27 mouse cellular contexts compared by ENCODE assay signal in the genomic region with DNA sequence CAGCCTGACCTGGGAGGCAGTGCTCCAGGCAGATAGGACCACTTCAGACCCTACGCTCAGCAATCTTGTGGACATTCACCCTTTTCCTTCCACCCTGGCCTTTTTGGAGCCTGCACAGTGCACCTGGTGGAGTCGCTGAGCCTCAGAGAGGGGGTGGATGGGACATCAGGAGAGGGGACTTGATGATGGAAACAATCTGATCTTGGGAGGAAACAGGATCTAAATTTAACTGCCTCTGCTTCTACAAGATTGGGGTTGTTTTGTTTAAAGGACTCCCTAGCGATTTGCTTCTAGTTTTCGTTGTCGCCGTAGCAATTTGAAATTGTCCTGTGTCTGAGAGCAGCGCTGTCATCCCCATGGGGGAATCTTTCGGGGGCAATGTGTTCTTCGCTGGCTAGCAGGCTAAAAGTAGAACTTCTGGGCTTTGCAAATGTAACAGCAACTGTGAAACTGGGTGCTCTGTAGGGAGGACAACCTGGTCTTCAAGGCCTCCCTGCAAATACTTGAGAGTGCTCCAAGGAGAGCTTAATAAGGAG. TPM values are rescaled to one million over a fixed set of nuclear protein-coding genes. Genes with fewer than 3 reads are reported as not detected.
DNase-seq lines count a peak whose midpoint lies in the region; ATAC-seq and TF ChIP-seq lines count a peak whose summit lies in the region.
"Had no signal": no experiment of that assay in that cellular context is flagged by ENCODE, and none has a peak within 500 bp of the region (broad histone marks: within the 10 kb centered on the region; RNA-seq: fewer than 3 reads in every experiment).

No protein-coding gene starts in this region.

- H3K4me1 ChIP-seq in heart, embryonic 12.5 days (replicated peaks): peaks cover 13% of the 10 kb centered on the region
- H3K4me1 ChIP-seq in CH12.LX (ENCODE audit: control insufficient read depth in 1 of 2, insufficient read depth in 2 of 2): peaks cover 32 to 65% of the 10 kb centered on the region in 2 experiments
- no peaks in the 10 kb centered on the region for H3K4me1 ChIP-seq in forebrain, embryonic 12.5 days
- H3K4me1 ChIP-seq: embryonic facial prominence, embryonic 13.5 days; forebrain, embryonic 10.5 days; liver, embryonic 12.5 days; midbrain, embryonic 13.5 days; neural tube, embryonic 13.5 days had no signal

- 52% methylated on average over 9 of the region's 9 CpGs for WGBS in heart, embryonic 12.5 days
- 83% methylated on average over 9 of the region's 9 CpGs for WGBS in forebrain, embryonic 12.5 days

- in situ Hi-C loops in CH12.LX (cut with MboI; ENCODE audit: low pct_ligation_motif_present, low pct_unique_long_range_greater_than_20kb, low sequenced_read_pairs): no loop called here

- TF ChIP-seq POLR2A in CH12.LX (IDR thresholded peaks at IDR 0.05; ENCODE audit: low read depth, low read length): no peak

- H3K9me3 ChIP-seq in heart, embryonic 12.5 days (replicated peaks): no peaks in the 10 kb centered on the region
- H3K9me3 ChIP-seq in CH12.LX (replicated peaks; ENCODE audit: low read length): no peaks in the 10 kb centered on the region
- H3K9me3 ChIP-seq in forebrain, embryonic 12.5 days: no peaks in the 10 kb centered on the region
- H3K9me3 ChIP-seq: embryonic facial prominence, embryonic 13.5 days; forebrain, embryonic 10.5 days; G1E; hindbrain, embryonic 13.5 days; limb, embryonic 13.5 days; liver, embryonic 12.5 days; midbrain, embryonic 13.5 days; neural tube, embryonic 13.5 days had no signal

- no peak overlapping the region for H3K9ac ChIP-seq in heart, embryonic 12.5 days
- H3K9ac ChIP-seq in CH12.LX (ENCODE audit: insufficient read depth, low read depth): peak overlapping the region; percentile 35
- no peak overlapping the region for H3K9ac ChIP-seq in forebrain, embryonic 12.5 days
- H3K9ac ChIP-seq: embryonic facial prominence, embryonic 13.5 days; hindbrain, embryonic 13.5 days; limb, embryonic 13.5 days; liver, embryonic 12.5 days; midbrain, embryonic 13.5 days; neural tube, embryonic 13.5 days had no signal

- dilution Hi-C loops in CH12.LX (cut with MboI; ENCODE audit: extremely low pct_ligation_motif_present, extremely low pct_unique_long_range_greater_than_20kb, low sequenced_read_pairs): no loop called here

- no peaks in the 10 kb centered on the region for H3K27me3 ChIP-seq in heart, embryonic 12.5 days (replicated peaks)
- no peaks in the 10 kb centered on the region for H3K27me3 ChIP-seq in CH12.LX (replicated peaks)
- no peaks in the 10 kb centered on the region for H3K27me3 ChIP-seq in forebrain, embryonic 12.5 days
- H3K27me3 ChIP-seq: embryonic facial prominence, embryonic 13.5 days; hindbrain, embryonic 13.5 days; limb, embryonic 13.5 days; liver, embryonic 12.5 days; midbrain, embryonic 13.5 days; neural tube, embryonic 13.5 days had no signal

- no peak for TF ChIP-seq CTCF in layer of hippocampus, adult 2 months (conservative IDR thresholded peaks at IDR 0.05)
- no peak for TF ChIP-seq CTCF in CH12.LX (conservative IDR thresholded peaks at IDR 0.05 in 1 of 2, IDR thresholded peaks at IDR 0.05 in 1 of 2; ENCODE audit: low read depth in 2 of 2, low read length in 2 of 2)

- ATAC-seq in heart, embryonic 12.5 days (ENCODE audit: insufficient number of reproducible peaks, low FRiP score): no peak
- ATAC-seq in forebrain, embryonic 12.5 days (ENCODE audit: low FRiP score): no peak
- ATAC-seq: forebrain, embryonic 16.5 days; intestine, postnatal 0 days; liver, embryonic 12.5 days; lung, postnatal 0 days; midbrain, embryonic 13.5 days had no signal

- H3K36me3 ChIP-seq in heart, embryonic 12.5 days: no peaks in the 10 kb centered on the region
- H3K36me3 ChIP-seq in CH12.LX (replicated peaks in 1 of 2; ENCODE audit: control insufficient read depth in 1 of 2, insufficient read depth in 1 of 2, low read length in 1 of 2): no peaks in the 10 kb centered on the region
- no peaks in the 10 kb centered on the region for H3K36me3 ChIP-seq in forebrain, embryonic 12.5 days (replicated peaks)
- H3K36me3 ChIP-seq: embryonic facial prominence, embryonic 13.5 days; forebrain, embryonic 10.5 days; G1E; hindbrain, embryonic 13.5 days; limb, embryonic 13.5 days; liver, embryonic 12.5 days; midbrain, embryonic 13.5 days; neural tube, embryonic 13.5 days had no signal

- no peak overlapping the region for H3K27ac ChIP-seq in heart, embryonic 12.5 days (ENCODE audit: poor library complexity, severe bottlenecking)
- H3K27ac ChIP-seq in layer of hippocampus, adult 2 months: peak overlapping the region; percentile 37; the same call in 1 of the 2 replicates
- peak overlapping the region; percentile 77 for H3K27ac ChIP-seq in CH12.LX (ENCODE audit: insufficient read depth, low read depth)
- no peak overlapping the region for H3K27ac ChIP-seq in forebrain, embryonic 12.5 days
- H3K27ac ChIP-seq: embryonic facial prominence, embryonic 13.5 days; forebrain, embryonic 10.5 days; hindbrain, embryonic 13.5 days; limb, embryonic 13.5 days; liver, embryonic 12.5 days; midbrain, embryonic 13.5 days; neural tube, embryonic 13.5 days had no signal

- H3K4me3 ChIP-seq in heart, embryonic 12.5 days: no peak overlapping the region
- H3K4me3 ChIP-seq in layer of hippocampus, adult 2 months: no peak overlapping the region
- no peak overlapping the region for H3K4me3 ChIP-seq in CH12.LX (replicated peaks in 1 of 3; ENCODE audit: low read depth in 2 of 3, low read length in 2 of 3, poor library complexity in 1 of 3)
- no peak overlapping the region for H3K4me3 ChIP-seq in forebrain, embryonic 12.5 days (replicated peaks)
- H3K4me3 ChIP-seq: embryonic facial prominence, embryonic 13.5 days; forebrain, embryonic 10.5 days; hindbrain, embryonic 13.5 days; limb, embryonic 13.5 days; liver, embryonic 12.5 days; midbrain, embryonic 13.5 days; neural tube, embryonic 13.5 days had no signal

- no peak overlapping the region for H3K4me2 ChIP-seq in heart, embryonic 12.5 days
- peak overlapping the region; percentile 65 for H3K4me2 ChIP-seq in CH12.LX (ENCODE audit: insufficient read depth, low read depth, poor library complexity, severe bottlenecking)
- no peak overlapping the region for H3K4me2 ChIP-seq in forebrain, embryonic 12.5 days
- H3K4me2 ChIP-seq: embryonic facial prominence, embryonic 13.5 days; hindbrain, embryonic 13.5 days; limb, embryonic 13.5 days; liver, embryonic 12.5 days; midbrain, embryonic 13.5 days; neural tube, embryonic 13.5 days had no signal

- peak; percentile 56 for TF ChIP-seq EP300 in CH12.LX (IDR thresholded peaks at IDR 0.05; ENCODE audit: low read length)

- H3K79me2 ChIP-seq in CH12.LX (replicated peaks; ENCODE audit: control insufficient read depth, extremely low read depth, insufficient read depth, poor library complexity, severe bottlenecking): no peaks in the 10 kb centered on the region

- TF ChIP-seq RAD21 in CH12.LX (IDR thresholded peaks at IDR 0.05; ENCODE audit: low read depth, low read length): no peak; the same call in 1 of the 2 replicates

- DNase-seq in heart, adult 18-20 months: peak; percentile 29 to 64
- no peak for DNase-seq in layer of hippocampus, adult 2 months (ENCODE audit: low spot score in 2 of 2)
- DNase-seq in layer of hippocampus, adult 9-10 months (ENCODE audit: low spot score): no peak
- peak; percentile 70 for DNase-seq in CH12.LX (ENCODE audit: extremely low read depth)
- peak; percentile 37 for DNase-seq in brain, adult 2 months (ENCODE audit: low read depth, low spot score)
- DNase-seq: adrenal gland, adult 8-10 months; cerebellum, adult 11-12 months; cerebellum, postnatal 10 days; gastrocnemius, postnatal 36 days; kidney, adult 9 months; kidney, postnatal 14 days; lung, adult 18-20 months; lung, postnatal 4 days; thymus, postnatal 14 days had no signal

TF ChIP-seq in CH12.LX, 34 proteins besides CTCF, POLR2A, EP300 and RAD21:
- TF ChIP-seq PAX5 (IDR thresholded peaks at IDR 0.05; ENCODE audit: low read length) (no peak), MEF2A (IDR thresholded peaks at IDR 0.05; ENCODE audit: borderline replicate concordance, low read depth, low read length) (peak; percentile 80; the same call in 1 of the 2 replicates), IRF4 (IDR thresholded peaks at IDR 0.05; ENCODE audit: low read depth, low read length) (no peak), ZNF384 (IDR thresholded peaks at IDR 0.05; ENCODE audit: low read depth, low read length) (no peak), ETS1 (conservative IDR thresholded peaks at IDR 0.05; ENCODE audit: low read depth, low read length) (no peak), ZKSCAN1 (IDR thresholded peaks at IDR 0.05; ENCODE audit: borderline replicate concordance, low read depth, low read length) (no peak), CHD2 (IDR thresholded peaks at IDR 0.05; ENCODE audit: low read length) (0 out of 2 replicates have a peak, but pooled peaks have one; percentile 46)

RNA-seq across cellular contexts. Expression of a gene that starts 59.9 kb away (rescaled TPM):
- total RNA-seq in heart, adult 18-20 months (2021): 10 to 100 TPM; 13.0 to 15.4 TPM
- 3.6 and 3.9 TPM in 2 replicates for polyA plus RNA-seq in heart, embryonic 12.5 days (2016; fragmentation: Nextera tagmentation; extraction: Ambion mirVana)
- 10 to 100 TPM; 30.4 to 32.7 TPM for total RNA-seq in layer of hippocampus, adult 2 months (2021)
- total RNA-seq in CH12.LX (2012; rRNA removed) (23.2 and 25.1 TPM in 2 replicates), CH12.LX (2014; rRNA removed) (22.9 and 25.4 TPM in 2 replicates)
- polyA plus RNA-seq in CH12.LX (2012; ENCODE audit: insufficient read length, low read depth): 19.9 and 22.3 TPM in 2 replicates
- polyA plus RNA-seq in forebrain, embryonic 12.5 days (2016; fragmentation: Nextera tagmentation; extraction: Ambion mirVana): 5.0 and 5.1 TPM in 2 replicates

Comparison
In these comparisons a context has a peak if more than half of its experiments do, and no peak if none do; other contexts are left out.
1. DNase-seq: peak in heart, adult 18-20 months (2 of 2), CH12.LX (single experiment) and brain, adult 2 months (single experiment); none in layer of hippocampus, adult 2 months (0 of 2) and layer of hippocampus, adult 9-10 months (single experiment).
2. H3K27ac ChIP-seq: peak in layer of hippocampus, adult 2 months (single experiment) and CH12.LX (single experiment); none in heart, embryonic 12.5 days (single experiment) and forebrain, embryonic 12.5 days (single experiment).